Mouse (Mus musculus) left cerebral cortex, postnatal 25 days (tissue): ENCODE measurements around the gene Tenm4. TPM values are rescaled to one million over a fixed set of nuclear protein-coding genes. Genes with fewer than 3 reads are reported as not detected.

ENCODE experiments used
- DNase-seq, 2 experiments: peaks; one replicate each; pipeline ENCODE4 v3.0.0; 2022; ENCODE audit warnings: low spot score in 2 of 2, mixed read lengths in 1 of 2
- intact Hi-C: fragments of 180-260 bp; cut with DNase I; formaldehyde crosslinking; loops from one replicate; pipeline ENCODE4 v1.15.1; 2025
- total RNA-seq, 2 experiments: library from RNA; stranded (reverse); gene quantifications; 2 replicates each; pipeline ENCODE4 v1.2.3; 2021

The Tenm4 gene
- total RNA-seq, 2 experiments from 2014 or later, result 134 to 162 TPM

DNA sequence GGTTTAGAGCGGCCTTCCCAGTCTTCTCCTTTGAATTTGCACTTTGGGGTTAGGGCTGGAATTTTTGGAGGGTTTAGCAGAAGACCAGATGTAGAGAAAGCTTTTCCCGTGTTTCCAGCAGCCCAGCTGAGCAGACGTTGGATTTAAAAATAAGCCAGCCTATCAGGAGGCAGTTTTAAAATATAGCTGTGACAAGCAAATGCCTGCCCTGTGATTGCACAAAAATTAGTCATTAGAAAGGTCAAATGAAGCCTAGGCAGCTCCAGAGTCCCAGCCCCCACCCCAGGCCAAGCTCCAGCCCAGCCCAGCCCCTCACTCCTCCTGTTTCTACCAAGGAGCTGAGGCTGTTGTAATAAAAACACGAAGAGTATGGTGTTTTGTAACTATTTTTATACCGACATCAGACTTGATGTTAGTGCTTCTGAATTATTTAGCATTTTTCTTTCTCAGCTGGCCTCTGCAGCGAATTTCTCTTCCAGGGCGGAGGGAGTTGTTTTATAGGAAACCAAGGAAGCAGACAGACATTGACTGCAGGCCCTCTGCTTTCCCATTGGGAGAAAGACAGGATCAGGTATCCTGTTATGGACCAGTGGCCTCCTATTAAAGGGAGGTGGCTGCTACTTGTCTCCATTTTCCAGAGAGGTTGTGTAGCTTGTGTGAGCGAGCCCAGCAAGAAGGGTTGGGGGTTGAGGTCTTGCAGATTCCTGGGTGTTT lies 59.1 kb downstream of the Tenm4 start:
- intact Hi-C loops, result no loop called here
- DNase-seq, result peak; percentile 34 to 72

- peak in 1 of 2 experiments; percentile 33 for DNase-seq
- intact Hi-C loops, result no loop called here
Measured at GRCm38 (mm10) chr7:96230720-96231241, 59.7 kb downstream of the Tenm4 start.

DNA sequence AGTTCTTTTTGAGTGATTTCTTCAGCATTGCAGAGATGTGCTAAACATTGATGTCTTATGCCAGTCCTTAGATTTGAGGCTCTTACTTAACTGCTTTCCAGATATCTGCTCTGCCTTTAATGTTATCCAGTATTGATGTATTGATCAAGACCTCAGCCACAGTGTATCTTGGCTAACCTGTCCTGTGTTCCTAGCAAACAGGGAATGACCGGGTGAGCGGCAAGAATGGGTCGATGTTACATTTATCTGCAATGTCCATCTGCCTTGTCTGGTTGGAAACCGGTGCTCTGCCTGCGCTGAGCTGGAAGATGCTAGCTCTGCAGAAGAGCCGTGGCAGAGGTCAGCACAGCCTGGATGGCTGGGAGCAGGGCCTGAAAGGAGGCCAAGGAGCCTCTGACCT lies 64.8 kb downstream of the Tenm4 start:
- no peak for DNase-seq
- intact Hi-C loops, result no loop called here

DNA sequence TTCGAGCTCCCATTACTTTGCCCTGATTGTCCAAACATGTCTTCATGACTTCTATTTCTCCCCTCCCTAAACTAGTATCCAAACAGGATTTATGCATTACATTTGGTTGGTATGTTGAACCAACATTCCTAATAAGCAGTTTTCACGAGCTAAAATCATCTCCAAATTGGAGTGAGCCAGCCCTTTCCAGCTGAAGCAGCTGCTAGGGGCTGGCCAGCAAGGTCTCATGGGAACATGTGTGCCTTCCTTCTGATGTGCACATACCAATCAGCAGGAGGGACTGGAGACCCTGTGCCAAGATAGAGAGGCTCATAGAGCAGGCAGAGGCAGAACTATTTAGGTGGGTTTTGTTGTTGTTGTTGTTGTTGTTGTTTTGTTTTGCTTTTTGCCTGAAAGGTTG lies 69.6 kb downstream of the Tenm4 start:
- intact Hi-C loops, result no loop called here
- DNase-seq, result no peak

DNA sequence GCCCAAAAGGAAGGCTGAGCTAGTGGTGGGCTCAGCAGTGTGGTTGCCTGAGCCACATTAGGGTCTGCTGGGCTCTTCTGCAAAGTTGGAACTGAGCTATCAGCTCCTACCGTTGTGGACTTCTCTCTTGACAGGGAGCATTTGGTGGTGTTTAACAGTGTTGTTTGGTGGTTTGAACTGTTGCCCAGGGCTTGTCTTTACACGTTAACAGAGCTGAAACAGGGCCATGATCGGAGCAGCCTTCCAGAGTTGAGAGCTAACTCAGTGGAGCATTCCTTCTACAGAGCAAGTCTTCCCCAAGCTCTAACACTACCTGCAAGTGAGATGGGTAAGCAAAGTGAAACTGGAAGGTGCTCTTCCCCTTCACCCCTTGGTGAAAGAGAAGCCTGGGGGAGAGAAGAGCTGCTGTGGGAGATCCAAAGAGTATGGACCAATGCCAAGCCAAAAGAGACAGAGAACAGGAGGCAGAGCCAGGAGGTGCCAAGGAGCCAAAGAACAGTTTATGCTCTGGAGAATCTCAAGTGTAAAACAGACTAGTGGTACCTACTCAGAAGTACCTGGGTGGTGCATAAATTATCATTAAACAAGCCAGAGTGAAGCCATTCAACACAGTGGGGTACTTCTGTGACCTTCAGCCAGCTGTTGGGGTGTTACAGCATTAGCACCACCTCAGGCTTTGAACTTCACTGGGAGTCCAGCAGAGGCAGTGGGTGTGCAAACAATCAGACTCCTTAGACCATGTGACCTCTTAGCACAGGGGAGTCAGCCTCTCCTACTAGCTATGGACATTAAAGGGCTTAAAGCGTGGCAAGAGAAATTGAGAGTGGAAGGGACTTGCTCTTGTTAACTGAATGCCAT lies 71.5 kb downstream of the Tenm4 start:
- no peak for DNase-seq

DNA sequence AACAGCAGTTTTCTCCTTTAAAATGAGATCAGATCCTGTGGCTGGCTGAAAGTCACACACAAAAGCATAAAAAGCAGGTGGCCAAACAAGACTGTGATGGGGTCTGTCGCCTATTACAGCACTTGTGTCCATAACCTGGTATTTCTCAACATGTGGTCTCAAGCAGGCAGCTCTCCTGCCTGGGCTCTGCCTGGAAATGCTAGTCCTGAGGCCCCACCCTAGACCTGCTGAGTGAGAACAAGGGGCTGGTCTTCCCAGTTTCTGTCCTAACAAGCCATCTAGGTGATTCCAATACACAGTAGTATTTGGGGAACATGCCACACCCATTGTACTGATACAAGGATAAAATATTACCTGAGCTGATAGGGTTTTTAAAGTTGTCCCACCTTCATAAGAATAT lies 73.8 kb downstream of the Tenm4 start:
- intact Hi-C loops, result no loop called here

More for the DNA sequence above, 71.5 kb downstream of the Tenm4 start:
- intact Hi-C loops, result no loop called here

DNA sequence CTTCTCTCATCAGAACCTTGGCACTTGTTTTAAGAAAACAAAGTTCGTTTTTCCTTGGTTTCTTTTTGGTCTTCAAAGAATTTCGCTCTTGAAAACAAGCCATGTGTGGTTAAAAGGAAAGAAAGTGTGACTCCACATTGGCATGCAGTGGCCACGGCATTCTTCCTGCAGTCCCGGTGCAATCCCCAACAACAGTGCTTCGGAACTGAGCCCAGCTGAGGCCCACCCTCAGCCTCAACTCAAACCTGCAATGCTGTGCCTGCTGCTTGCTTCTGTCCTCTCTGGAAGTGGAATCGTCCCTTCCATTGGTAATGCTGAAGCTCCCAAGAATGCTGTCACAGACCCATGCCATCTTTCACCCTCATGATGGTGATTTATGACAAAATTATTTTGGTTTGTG lies 88.6 kb downstream of the Tenm4 start:
- DNase-seq, result no peak
- intact Hi-C loops, result no loop called here

More for the DNA sequence above, 73.8 kb downstream of the Tenm4 start:
- no peak for DNase-seq

- no peak for DNase-seq
- intact Hi-C loops, result no loop called here
Measured at GRCm38 (mm10) chr7:96262182-96262581, 91.1 kb downstream of the Tenm4 start.

DNA sequence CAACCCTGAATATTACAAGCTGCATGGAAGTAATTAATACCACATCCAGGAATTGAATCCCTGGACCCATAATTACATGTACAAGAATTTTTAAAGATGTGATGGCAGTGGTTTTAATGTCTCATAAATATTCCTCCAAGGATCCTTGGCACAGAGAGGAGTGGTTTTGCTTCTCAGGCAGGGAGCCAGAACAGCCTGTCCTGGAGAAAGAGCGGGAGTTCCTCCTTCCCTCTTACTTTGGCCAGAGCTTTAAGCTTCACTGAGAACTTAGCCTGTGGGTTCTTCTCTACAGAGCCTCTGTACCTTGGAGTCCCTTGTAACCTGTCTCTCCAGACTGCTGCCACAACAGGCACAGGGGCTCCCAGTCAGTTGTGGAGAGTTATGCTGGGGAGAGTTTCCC lies 94.9 kb downstream of the Tenm4 start:
- intact Hi-C loops, result no loop called here

DNA sequence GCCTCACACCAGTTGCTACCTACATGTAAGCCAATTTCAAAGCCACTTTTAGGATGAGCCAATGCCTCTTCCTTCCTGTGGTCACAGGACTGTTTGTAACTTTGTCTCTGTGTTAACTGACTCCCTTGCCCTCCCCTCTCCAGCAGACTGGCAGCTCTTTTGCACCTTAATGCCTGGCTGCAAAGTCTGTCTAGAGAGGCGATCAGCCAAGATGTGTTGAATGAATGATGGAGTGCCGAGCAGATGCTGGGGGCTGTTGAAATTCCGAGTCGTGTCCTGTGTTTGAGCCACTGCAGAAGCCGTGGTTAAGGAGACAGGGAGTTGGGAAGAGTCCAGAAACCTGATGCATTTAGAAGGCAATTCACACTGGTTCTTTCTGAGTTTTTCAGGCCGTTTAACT lies 96.2 kb downstream of the Tenm4 start:
- DNase-seq, result peak in 1 of 2 experiments; percentile 35

More for the DNA sequence above, 94.9 kb downstream of the Tenm4 start:
- no peak for DNase-seq

DNA sequence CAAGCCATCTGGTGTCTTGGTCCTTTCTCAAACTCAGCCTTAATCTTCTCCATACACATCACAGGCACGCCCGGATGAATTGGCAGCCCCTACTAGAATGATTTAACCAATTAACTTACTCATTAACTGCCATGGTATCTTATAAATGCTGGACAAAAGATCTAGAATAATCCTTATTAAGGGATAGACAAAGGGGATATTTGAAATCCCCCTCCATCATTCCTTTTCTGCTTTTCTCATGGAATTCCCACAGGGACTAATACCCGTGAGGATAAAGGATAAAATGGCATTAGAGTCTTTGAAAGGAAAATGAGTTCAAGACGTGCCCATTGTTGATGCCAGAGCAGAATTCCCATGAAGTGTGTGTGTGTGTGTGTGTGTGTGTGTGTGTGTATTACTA lies 99.6 kb downstream of the Tenm4 start:
- no peak for DNase-seq
- intact Hi-C loops, result no loop called here

More for the DNA sequence above, 96.2 kb downstream of the Tenm4 start:
- intact Hi-C loops, result no loop called here

GRCm38 (mm10) chr7:96272068-96272467 lies 101.0 kb downstream of the Tenm4 start:
- intact Hi-C loops, result no loop called here
- DNase-seq, result no peak

DNA sequence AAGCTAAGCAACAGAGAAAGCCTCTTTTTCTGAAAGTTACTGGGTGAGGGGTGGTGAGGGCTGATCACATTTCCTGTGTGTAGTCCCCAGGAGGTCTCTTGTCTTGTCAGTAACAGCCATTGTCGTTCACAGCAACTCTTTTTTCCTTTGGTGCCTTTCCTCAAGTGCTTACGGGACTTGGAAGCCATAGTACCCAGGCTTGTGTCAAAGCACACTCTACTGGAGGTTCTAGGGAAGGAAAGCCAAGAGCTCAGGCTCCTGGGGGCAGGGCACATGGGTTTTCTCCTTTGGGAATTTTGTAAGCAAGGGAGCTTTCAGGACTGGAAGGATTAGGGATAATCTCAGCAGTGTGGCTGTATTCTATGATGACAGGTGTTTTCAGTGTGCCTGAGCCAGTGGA lies 103.4 kb downstream of the Tenm4 start:
- intact Hi-C loops, result no loop called here

DNA sequence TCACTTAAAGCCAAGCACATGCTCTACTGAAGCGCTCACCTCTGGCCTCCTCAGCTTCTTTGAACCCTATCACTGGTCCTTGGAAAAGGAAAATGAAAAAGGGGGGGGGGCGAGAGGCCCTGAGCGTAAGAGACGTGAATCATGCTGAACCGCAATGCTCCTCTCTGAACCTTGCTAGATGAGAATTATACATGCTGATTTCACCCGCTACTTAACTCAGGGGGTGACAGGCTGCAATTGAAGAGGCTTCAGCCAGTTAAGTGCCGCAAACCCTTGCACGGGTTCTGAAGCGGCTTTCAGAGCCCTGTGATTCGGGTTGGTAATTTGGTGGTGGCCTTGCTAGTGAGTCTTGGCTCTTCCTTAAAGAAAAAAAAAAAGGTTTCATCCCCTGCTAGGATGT lies 106.5 kb downstream of the Tenm4 start:
- intact Hi-C loops, result no loop called here
- DNase-seq, result no peak

More for the DNA sequence above, 103.4 kb downstream of the Tenm4 start:
- DNase-seq, result no peak

DNA sequence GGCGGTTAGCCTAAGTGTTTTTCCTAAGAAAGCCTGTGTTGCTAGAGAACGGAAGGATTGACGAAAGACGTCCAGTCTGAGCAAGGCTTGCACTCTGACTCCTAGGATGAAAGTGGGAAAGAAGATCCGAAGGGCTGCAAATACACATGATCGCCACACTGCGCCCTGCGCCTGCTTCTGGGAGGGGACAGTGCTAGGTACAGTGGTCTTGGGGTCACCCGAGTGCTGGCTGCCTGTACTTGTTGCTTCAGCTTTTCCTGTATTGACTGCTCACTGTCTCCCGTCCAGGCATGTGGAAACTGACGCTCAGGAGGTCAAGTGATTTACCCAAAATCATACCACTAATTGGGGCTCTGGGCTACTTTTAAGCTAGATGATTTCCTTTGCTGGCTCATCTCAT lies 107.3 kb downstream of the Tenm4 start:
- intact Hi-C loops, result no loop called here
- no peak for DNase-seq

- intact Hi-C loops, result loop anchor here (5.0 kb wide), 1 partner anchor 63 kb away; no protein-coding TSS in a partner anchor
- DNase-seq, result peak in 1 of 2 experiments; percentile 41
Measured at GRCm38 (mm10) chr7:96280795-96281194, 109.7 kb downstream of the Tenm4 start.

DNA sequence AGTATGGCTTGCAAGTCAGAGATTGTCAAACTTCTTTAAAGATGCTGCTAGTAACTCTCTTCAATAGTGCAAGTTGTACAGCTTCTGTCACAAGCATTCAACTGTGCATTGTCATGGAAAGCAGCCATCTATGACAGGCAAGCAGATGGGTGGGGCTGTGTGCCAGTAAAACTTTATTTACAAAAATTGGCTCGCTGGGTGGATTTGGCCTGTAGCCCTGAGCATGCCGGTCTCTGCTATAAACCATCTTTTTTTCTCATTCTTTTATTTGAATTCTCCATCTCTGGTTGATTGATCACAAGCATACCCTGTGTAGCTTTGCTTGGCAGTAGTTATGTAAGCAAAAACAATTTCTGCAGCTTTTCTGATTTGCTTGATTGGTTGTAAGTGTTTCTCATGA lies 119.5 kb downstream of the Tenm4 start:
- intact Hi-C loops, result no loop called here
- DNase-seq, result peak; percentile 54 to 64

DNA sequence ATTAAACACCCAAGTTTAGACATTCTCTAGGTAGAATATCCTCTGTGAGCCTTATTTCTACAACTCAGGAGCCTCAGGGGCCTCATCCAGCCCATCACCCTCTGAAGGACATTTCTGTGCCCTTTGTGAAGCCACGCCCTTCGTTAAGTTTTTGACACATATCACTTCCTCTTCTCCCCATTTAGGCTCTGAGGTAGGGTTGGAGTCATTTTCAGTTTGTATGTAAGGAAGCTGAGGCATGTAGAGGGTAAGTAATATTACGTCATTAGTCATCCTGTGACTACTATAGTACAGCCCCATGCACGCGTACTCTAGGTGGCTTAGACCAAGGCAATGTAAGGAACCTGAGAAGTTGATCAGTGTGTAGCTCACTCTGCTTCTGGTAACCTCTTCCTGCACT lies 124.9 kb downstream of the Tenm4 start:
- no peak for DNase-seq
- intact Hi-C loops, result no loop called here

DNA sequence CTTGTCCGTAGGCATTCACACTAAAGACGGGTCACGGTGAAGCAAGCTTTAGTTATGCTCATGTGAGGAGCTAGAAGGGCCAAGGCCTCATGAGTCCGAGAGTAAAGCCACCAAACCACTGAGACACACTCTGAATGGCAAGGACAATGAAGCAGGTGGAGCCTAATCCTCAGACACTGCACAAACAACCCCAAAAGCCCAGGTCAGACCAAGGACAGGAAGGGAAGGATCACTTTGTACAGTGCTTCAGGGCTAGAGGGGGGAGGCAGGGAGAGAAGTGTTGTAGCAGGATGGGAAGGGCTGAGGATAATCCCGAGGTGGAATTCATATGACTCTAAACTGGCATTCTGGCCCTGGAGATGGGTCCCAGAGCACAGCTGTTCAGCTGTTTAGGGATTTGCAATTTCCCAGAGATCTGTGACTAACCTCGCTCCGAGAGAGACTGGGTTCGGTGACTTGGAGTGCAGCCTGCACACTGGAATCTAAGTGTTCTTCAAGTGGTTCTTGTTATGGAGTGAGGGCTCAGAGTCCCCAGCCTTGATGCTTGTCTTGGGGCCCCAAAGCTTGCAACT lies 129.9 kb downstream of the Tenm4 start:
- intact Hi-C loops, result no loop called here
- no peak for DNase-seq

GRCm38 (mm10) chr7:96301813-96302212 lies 130.8 kb downstream of the Tenm4 start:
- intact Hi-C loops, result no loop called here

More at GRCm38 (mm10) chr7:96301813-96302212, 130.8 kb downstream of the Tenm4 start:
- DNase-seq, result no peak
